Mouse (Mus musculus) heart, embryonic 16.5 days (tissue): ENCODE data around the gene Hs3st3b1. TPM values are rescaled to one million over a fixed set of nuclear protein-coding genes. Genes with fewer than 3 reads are reported as not detected.

Experiments
- ATAC-seq: fragments of 200-750 bp; cut with Nextera tagmentation; replicated peaks from 2 replicates; pipeline ENCODE4 v1.8.0; 2017; ENCODE audit warnings: moderate number of reproducible peaks; ENCODE audit not compliant: insufficient read depth, low FRiP score; ENCODE audit errors: extremely low read depth
- H3K27ac ChIP-seq: fragments of 300-500 bp; sonication (generic); 2 replicates; pipeline ENCODE4 v1.5.1; 2014; ENCODE audit warnings: mild to moderate bottlenecking, low read length, control low read depth, moderate library complexity
- H3K27me3 ChIP-seq: fragments of 300-500 bp; sonication (generic); 2 replicates; pipeline ENCODE4 v1.6.1; 2014; ENCODE audit warnings: low read length, mixed read lengths; ENCODE audit not compliant: control insufficient read depth, insufficient read depth
- H3K36me3 ChIP-seq: fragments of 300-500 bp; sonication (generic); 2 replicates; pipeline ENCODE4 v1.6.1; 2014; ENCODE audit not compliant: control insufficient read depth, insufficient read depth
- H3K4me1 ChIP-seq: fragments of 300-500 bp; sonication (generic); 2 replicates; pipeline ENCODE4 v1.6.1; 2014; ENCODE audit warnings: low read length, mixed read lengths; ENCODE audit not compliant: control insufficient read depth, insufficient read depth
- H3K4me2 ChIP-seq: fragments of 300-500 bp; sonication (generic); 2 replicates; pipeline ENCODE4 v1.6.1; 2014; ENCODE audit warnings: low read depth, mild to moderate bottlenecking, control low read depth, low read length
- H3K4me3 ChIP-seq: fragments of 300-500 bp; sonication (generic); 2 replicates; pipeline ENCODE4 v1.5.1; 2014; ENCODE audit warnings: mild to moderate bottlenecking, control low read depth, low read length
- H3K9ac ChIP-seq: fragments of 300-500 bp; sonication (generic); 2 replicates; pipeline ENCODE4 v1.6.1; 2014; ENCODE audit warnings: low read length, control low read depth
- H3K9me3 ChIP-seq: fragments of 300-500 bp; sonication (generic); replicated peaks from 2 replicates; pipeline ENCODE4 v1.6.1; 2016; ENCODE audit warnings: low read length; ENCODE audit not compliant: control insufficient read depth
- WGBS: fragments of 180-500 bp; shearing (Covaris S2); extraction: QIAGEN DNeasy Blood & Tissue Kit; methylation state at CpG from one replicate; pipeline ENCODE4 v1.1.7; 2014; 5-methylcytosine and 5-hydroxymethylcytosine counted together
- polyA plus RNA-seq: library from polyadenylated mRNA; unstranded; fragments of >200 nt; fragmentation: Nextera tagmentation; extraction: Ambion mirVana; gene quantifications from 2 replicates; pipeline ENCODE4 v1.2.1, GENCODE M21; 2015

The Hs3st3b1 gene
- polyA plus RNA-seq, 1 experiment from 2014 or later = 2.7 TPM

DNA sequence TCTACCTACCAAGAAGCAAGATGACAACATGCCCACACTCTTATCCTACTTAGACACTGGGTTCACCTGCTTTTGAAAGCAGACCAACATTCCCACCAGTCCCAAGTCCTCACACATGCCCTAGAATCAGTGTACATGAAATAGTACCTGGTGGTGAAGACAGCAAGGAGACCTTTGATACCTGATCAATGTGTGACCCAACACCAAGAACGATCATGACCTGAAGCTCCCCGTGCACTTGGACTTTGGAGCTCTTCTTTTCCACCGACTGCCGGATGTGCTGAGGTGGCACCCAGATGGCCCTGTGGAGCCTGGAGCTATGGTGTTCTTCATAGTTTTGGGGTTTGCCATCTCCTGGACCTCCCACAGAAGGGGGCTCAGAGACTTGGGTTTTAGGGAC, 43.5 kb downstream of the Hs3st3b1 start:
- 88% methylated on average over 4 of the region's 4 CpGs for WGBS

GRCm38 (mm10) chr11:63862746-63863145, 59.3 kb downstream of the Hs3st3b1 start:
- Histone ChIP-seq H3K9me3 (no peaks in the 10 kb centered on the region), H3K27ac (no peak overlapping the region)

More for the DNA sequence above, 43.5 kb downstream of the Hs3st3b1 start:
- Histone ChIP-seq H3K27ac (no peak overlapping the region), H3K36me3 (no peaks in the 10 kb centered on the region), H3K4me2 (no peak overlapping the region), H3K9me3 (no peaks in the 10 kb centered on the region), H3K9ac (no peak overlapping the region), H3K27me3 (no peaks in the 10 kb centered on the region), H3K4me3 (no peak overlapping the region), H3K4me1 (no peaks in the 10 kb centered on the region)
- ATAC-seq = no peak

GRCm38 (mm10) chr11:63861982-63862381, 60.1 kb downstream of the Hs3st3b1 start:
- no peaks in the 10 kb centered on the region for H3K9me3 ChIP-seq
- H3K36me3 ChIP-seq = no peaks in the 10 kb centered on the region
- no peak overlapping the region for H3K4me3 ChIP-seq
- H3K27ac ChIP-seq = no peak overlapping the region
- H3K4me1 ChIP-seq = no peaks in the 10 kb centered on the region
- no peak overlapping the region for H3K9ac ChIP-seq
- ATAC-seq = no peak
- H3K4me2 ChIP-seq = no peak overlapping the region
- no peaks in the 10 kb centered on the region for H3K27me3 ChIP-seq
- WGBS = 31% methylated on average over 1 of the region's 1 CpGs

More at GRCm38 (mm10) chr11:63862746-63863145, 59.3 kb downstream of the Hs3st3b1 start:
- H3K4me3 ChIP-seq = no peak overlapping the region
- H3K9ac ChIP-seq = no peak overlapping the region
- no peaks in the 10 kb centered on the region for H3K4me1 ChIP-seq
- no peak for ATAC-seq
- no peaks in the 10 kb centered on the region for H3K36me3 ChIP-seq
- H3K4me2 ChIP-seq = no peak overlapping the region
- H3K27me3 ChIP-seq = no peaks in the 10 kb centered on the region
- 46% methylated on average over 1 of the region's 1 CpGs for WGBS

DNA sequence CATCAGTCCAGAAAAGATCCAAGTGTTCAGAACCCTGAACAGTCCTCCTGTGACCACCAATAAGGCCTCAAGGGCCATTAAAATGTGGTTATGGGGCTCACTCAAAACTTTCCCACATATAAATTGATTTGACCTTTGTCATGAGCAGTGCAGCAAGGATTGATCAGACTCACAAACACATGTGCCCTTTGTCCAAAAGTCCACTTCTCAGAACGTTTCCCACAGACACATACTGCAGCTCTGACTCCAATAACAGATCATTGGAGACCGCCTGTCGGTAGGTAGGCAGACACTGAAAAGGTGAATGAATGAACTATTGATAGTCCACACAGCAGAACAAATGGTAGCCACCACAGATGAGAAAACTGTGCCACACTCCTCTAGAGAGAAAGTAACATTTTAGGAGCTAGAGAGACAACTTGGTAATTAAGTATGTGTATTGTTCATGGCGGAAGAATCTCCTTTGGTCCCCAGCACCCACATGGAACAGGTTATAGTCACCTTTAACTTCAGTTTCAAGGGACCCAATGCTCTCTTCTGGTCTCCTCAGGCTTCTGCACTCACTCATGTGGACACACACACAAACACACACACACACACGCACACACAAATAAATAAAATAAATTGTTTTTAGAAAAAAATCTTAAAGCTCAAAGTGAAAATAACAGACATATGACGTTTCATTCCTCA, 70.9 kb downstream of the Hs3st3b1 start:
- WGBS = 85% methylated on average over 6 of the region's 6 CpGs
- Histone ChIP-seq H3K4me3 (no peak overlapping the region), H3K4me2 (no peak overlapping the region), H3K27ac (no peak overlapping the region), H3K4me1 (no peaks in the 10 kb centered on the region), H3K27me3 (no peaks in the 10 kb centered on the region), H3K9ac (no peak overlapping the region), H3K36me3 (no peaks in the 10 kb centered on the region), H3K9me3 (no peaks in the 10 kb centered on the region)
- ATAC-seq = no peak

DNA sequence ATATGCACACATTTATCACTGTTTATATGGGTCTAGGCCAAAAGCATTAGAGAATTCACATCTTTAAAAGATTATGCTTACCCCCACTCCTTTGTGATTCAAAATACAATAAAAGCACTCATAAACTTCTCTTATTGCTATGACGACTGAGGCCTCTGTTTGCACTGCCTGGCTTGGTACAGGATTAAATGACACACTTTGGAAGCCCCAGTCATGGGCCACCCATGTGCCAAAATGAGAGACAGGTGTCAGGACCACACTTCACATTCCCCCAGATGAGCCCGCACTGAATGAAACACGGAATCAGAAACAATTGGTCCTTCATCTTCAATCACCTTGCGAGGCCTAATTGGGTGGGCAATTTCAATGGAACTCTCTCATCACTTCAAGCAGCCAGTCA, 71.8 kb downstream of the Hs3st3b1 start:
- WGBS = 90% methylated on average over 4 of the region's 4 CpGs
- no peaks in the 10 kb centered on the region for H3K9me3 ChIP-seq
- no peak overlapping the region for H3K4me2 ChIP-seq
- no peak overlapping the region for H3K9ac ChIP-seq
- H3K4me3 ChIP-seq = no peak overlapping the region
- no peak for ATAC-seq
- no peaks in the 10 kb centered on the region for H3K36me3 ChIP-seq
- H3K4me1 ChIP-seq = no peaks in the 10 kb centered on the region
- H3K27ac ChIP-seq = no peak overlapping the region
- no peaks in the 10 kb centered on the region for H3K27me3 ChIP-seq

DNA sequence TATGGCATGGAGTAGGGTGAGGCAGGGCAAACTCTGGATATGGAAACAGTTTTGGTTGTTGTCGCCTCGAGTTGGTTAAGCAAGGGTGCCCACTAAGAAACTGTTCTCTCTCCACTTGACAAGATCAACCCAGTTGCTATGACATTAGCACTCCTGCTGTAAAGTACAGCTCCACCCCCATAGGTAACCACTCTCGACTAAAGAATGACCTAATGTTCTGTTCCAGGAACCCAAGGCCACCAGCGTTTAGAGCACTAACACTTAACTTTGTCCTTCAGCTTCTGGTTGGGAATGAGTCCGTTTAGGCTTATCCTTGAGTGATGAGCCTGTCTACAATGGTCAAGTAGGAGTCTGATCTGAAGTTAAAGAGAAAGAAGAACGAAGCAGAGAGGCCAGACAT, 76.7 kb downstream of the Hs3st3b1 start:
- H3K4me2 ChIP-seq = no peak overlapping the region
- no peaks in the 10 kb centered on the region for H3K27me3 ChIP-seq
- no CpG with 5 or more reads among the region's 6 CpGs for WGBS
- no peaks in the 10 kb centered on the region for H3K9me3 ChIP-seq
- no peak overlapping the region for H3K4me3 ChIP-seq
- H3K4me1 ChIP-seq = no peaks in the 10 kb centered on the region
- H3K36me3 ChIP-seq = no peaks in the 10 kb centered on the region
- no peak for ATAC-seq
- H3K9ac ChIP-seq = no peak overlapping the region
- no peak overlapping the region for H3K27ac ChIP-seq

DNA sequence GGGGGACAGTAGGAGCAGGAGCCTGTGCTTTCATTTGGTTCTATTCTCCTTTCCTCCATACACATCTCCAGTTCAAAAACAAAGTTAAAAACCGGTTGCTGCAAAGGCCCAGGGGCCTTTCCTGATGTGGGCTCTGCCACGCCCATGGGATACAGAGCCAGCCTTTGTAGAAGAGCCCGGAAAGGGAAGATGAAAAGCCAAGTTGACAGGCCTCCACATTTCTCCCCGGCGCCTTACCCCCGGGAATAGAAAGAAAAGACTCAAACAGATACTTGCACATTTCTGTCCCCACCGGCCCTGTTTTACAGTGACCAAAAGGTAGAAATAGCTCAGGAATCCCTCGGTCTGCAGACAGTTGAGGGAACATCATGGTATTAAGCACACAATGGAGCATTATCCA, 77.4 kb downstream of the Hs3st3b1 start:
- no peak overlapping the region for H3K9ac ChIP-seq
- no peaks in the 10 kb centered on the region for H3K4me1 ChIP-seq
- no peaks in the 10 kb centered on the region for H3K9me3 ChIP-seq
- H3K4me3 ChIP-seq = no peak overlapping the region
- H3K4me2 ChIP-seq = no peak overlapping the region
- H3K27ac ChIP-seq = no peak overlapping the region
- H3K36me3 ChIP-seq = no peaks in the 10 kb centered on the region
- 52% methylated on average over 8 of the region's 8 CpGs for WGBS
- no peaks in the 10 kb centered on the region for H3K27me3 ChIP-seq
- no peak for ATAC-seq

DNA sequence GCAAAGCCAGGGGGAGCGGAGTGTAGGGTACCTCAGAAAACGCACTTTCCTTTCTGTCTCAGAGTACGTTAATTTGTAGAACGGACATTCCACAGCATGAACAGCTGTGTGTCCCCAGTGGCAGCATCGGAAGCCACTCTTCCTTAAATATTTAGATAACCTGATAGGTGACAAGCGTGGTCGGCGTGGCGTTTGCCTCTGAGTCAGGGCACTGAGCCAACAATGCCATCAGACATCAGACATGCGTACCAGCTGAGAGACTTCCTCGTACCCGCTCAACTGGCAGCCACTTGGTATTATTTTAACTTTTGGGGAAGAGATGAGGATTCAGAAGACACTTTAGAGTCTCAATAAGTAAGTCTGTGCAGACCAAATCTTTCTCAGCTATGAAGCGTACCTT, 84.6 kb downstream of the Hs3st3b1 start:
- H3K9me3 ChIP-seq = no peaks in the 10 kb centered on the region
- peaks cover 20% of the 10 kb centered on the region for H3K4me1 ChIP-seq
- peak overlapping the region; percentile 25; the same call in 1 of the 2 replicates for H3K9ac ChIP-seq
- no peak overlapping the region; the same call in 1 of the 2 replicates for H3K4me3 ChIP-seq
- H3K4me2 ChIP-seq = peak overlapping the region; percentile 36
- H3K36me3 ChIP-seq = no peaks in the 10 kb centered on the region
- WGBS = 26% methylated on average over 13 of the region's 13 CpGs
- no peak overlapping the region for H3K27ac ChIP-seq
- no peak for ATAC-seq
- no peaks in the 10 kb centered on the region for H3K27me3 ChIP-seq
